Mouse (Mus musculus) inflammation-experienced regulatory T-cells, adult 16 weeks (primary cell): ENCODE data around the gene Ppp1r7. TPM values are rescaled to one million over a fixed set of nuclear protein-coding genes. Genes with fewer than 3 reads are reported as not detected.

Experiments
- polyA plus RNA-seq: library from polyadenylated mRNA; unstranded; fragments of 100-300 nt; shearing (Covaris generic); gene quantifications from one replicate; pipeline ENCODE4 v1.2.1, GENCODE M21; 2017

The Ppp1r7 gene
- 67.5 TPM for polyA plus RNA-seq

DNA sequence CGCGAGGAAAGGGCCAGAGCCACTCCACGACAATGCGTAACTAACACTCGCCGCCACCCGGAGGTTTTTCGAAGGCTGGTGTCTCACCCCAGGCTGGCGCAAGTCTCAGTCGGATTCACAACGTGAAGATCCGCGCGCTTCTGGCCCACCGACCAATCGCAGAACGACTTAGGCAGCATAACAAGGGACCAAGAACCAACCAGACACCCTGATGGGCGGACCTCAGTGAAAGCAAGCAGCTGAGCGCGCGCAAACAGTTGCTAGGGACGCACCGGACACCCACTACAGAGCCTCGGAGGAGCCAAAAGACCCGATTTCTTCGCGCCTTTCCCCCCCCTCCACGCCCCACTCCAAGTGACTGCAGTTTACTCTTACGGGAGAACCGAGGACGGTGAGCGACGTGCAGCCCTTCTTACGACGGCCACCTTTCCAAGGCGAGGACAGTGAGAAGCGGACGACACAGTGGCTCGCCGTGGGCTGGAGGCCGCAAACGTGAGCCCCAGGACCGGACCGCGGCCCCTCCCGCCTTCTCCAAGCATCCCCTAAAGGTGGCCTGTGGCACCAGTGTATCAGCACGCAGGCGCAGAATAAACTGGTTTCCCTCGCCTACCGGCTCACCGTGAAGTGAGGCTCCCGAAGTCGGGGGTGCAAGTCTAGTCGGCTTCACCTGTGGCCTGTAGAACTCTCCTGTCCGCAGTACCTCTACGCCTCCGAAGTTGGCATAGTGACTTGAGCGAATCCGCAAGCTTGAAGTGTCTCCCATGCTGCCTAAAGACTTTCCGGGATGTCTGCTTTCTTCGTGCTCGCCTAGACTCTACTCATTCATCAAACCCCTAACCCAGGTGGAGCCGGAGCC lies at the start of gene Ppp1r7, which contains the start of gene Pask:
Gene Ppp1r7, plus strand, starts transcription at position 207 of the 856 bp plus-strand sequence.
Gene Pask, minus strand, starts transcription at position 835 of the 856 bp plus-strand sequence.

DNA sequence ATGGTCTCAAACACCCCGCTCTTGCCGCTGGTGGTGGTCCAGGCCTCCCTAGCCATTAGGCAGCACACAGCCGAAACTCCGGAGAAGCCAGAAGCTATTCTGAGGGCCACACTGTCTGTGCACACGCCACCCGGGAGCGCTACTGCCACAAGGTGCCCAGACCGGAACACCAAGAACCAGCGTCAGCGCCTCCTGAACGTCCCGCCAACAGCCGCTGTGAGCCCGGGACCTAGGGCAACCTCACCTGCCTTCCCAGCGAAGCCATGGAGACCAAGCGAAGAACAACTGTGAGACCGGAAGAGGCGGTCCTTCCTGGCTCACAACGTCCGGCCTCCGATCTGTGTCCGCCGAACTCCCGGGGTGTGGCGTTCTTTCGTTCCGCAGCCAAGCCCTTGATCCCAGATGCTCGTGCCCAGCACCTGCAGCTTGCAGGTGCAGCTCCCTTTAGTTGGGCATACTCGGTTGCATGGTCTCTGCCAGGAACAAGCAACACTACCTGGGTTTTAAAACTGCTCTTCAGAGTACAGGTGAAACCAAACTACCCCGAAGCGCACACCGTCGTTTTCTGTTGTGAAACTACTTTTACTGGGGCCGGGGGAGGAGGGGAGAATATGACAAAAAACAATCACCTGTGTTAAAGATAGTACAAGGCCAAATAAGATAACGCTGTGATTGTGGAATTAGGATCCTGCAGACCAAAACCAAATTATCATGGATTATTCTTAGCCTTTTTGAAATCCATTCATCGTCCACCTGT lies 36.9 kb upstream of the Ppp1r7 start, which contains the start of gene Mterf4:
Gene Mterf4, minus strand, starts transcription at position 335 of the 757 bp plus-strand sequence.

DNA sequence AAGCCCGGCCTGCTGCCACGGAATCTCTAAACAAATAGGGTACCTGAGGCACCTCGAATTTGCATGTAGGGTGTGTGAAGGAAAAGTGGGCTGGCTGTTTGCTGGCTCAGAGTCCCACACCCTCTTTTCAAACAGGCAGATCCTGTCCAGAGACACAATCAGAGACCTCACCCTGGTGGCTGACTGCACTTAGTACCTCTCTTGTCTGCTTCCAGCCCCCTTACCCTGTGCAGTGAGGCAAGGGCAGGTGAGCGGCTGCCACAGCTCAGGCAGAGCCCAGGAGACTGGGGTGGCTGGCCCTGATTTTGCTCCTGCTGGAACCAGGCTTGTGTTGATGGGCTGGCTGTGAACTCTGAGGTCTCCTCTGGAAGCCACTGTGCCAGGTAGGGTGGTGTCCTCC lies 31.0 kb downstream of the Ppp1r7 start, which contains the start of gene Ano7:
Gene Ano7, plus strand, starts transcription at position 266 of the 400 bp plus-strand sequence.

Other genes with a start within 250 kb of the Ppp1r7 start
- gene Kif1a, start 240.9 kb upstream of the Ppp1r7 start, polyA plus RNA-seq = not detected
- gene Agxt, start 207.6 kb upstream of the Ppp1r7 start, polyA plus RNA-seq = not detected
- gene 2310007B03Rik, start 181.9 kb upstream of the Ppp1r7 start, polyA plus RNA-seq = not detected
- 0.05 TPM for gene Crocc2, start 174.1 kb upstream of the Ppp1r7 start, polyA plus RNA-seq
- gene Sned1, start 107.0 kb upstream of the Ppp1r7 start, polyA plus RNA-seq = 0.22 TPM
- gene Mterf4, start 36.9 kb upstream of the Ppp1r7 start, polyA plus RNA-seq = 21.7 TPM
- 1.7 TPM for gene Pask, start 628 bp downstream of the Ppp1r7 start, polyA plus RNA-seq
- 0.76 TPM for gene Ano7, start 31.1 kb downstream of the Ppp1r7 start, polyA plus RNA-seq
- gene Hdlbp, start 136.0 kb downstream of the Ppp1r7 start, polyA plus RNA-seq = 80.2 TPM
- gene Farp2, start 169.2 kb downstream of the Ppp1r7 start, polyA plus RNA-seq = 1.9 TPM